Mouse (Mus musculus) thymus, adult 2 months (tissue): ENCODE measurements around the gene Amfr. TPM values are rescaled to one million over a fixed set of nuclear protein-coding genes. Genes with fewer than 3 reads are reported as not detected.

Experiments used
- DNase-seq: peaks from one replicate; pipeline ENCODE4 v3.0.0; 2021
- H3K27ac ChIP-seq: fragments of 200-500 bp; 2 replicates; pipeline ENCODE4 v1.5.1; 2012; ENCODE audit warnings: low read length, control low read depth; ENCODE audit not compliant: control insufficient read depth, insufficient read depth
- H3K27me3 ChIP-seq: fragments of 200-500 bp; 2 replicates; pipeline ENCODE4 v1.6.1; 2012; ENCODE audit warnings: mild to moderate bottlenecking, low read length, moderate library complexity, mixed read lengths; ENCODE audit not compliant: control insufficient read depth, insufficient read depth
- H3K36me3 ChIP-seq: fragments of 200-500 bp; 2 replicates; pipeline ENCODE4 v1.6.1; 2012; ENCODE audit warnings: mild to moderate bottlenecking, low read length, moderate library complexity; ENCODE audit not compliant: control insufficient read depth, insufficient read depth
- H3K4me1 ChIP-seq: fragments of 200-500 bp; replicated peaks from 2 replicates; pipeline ENCODE4 v1.6.1; 2012; ENCODE audit warnings: low read length; ENCODE audit not compliant: control insufficient read depth, insufficient read depth
- H3K4me3 ChIP-seq: fragments of 200-500 bp; 2 replicates; pipeline ENCODE4 v1.5.1; 2012; ENCODE audit warnings: mild to moderate bottlenecking, low read length, control low read depth, moderate library complexity; ENCODE audit not compliant: control insufficient read depth, insufficient read depth
- CTCF ChIP-seq: fragments of 200-500 bp; IDR thresholded peaks from 2 replicates; pipeline ENCODE4 v1.5.1; 2012; ENCODE audit warnings: mild to moderate bottlenecking, control low read depth, low read length, moderate library complexity, borderline replicate concordance; ENCODE audit not compliant: control insufficient read depth, poor library complexity, insufficient read depth; ENCODE audit errors: extremely low read depth
- POLR2A ChIP-seq: fragments of 200-500 bp; IDR thresholded peaks from 2 replicates; pipeline ENCODE4 v1.6.1; 2012; ENCODE audit warnings: mild to moderate bottlenecking, low read length, control low read depth, moderate library complexity; ENCODE audit not compliant: control insufficient read depth, poor library complexity, insufficient read depth; ENCODE audit errors: extremely low read depth
- WGBS: fragments of 180-500 bp; shearing (Covaris S2); methylation state at CpG from one replicate; pipeline ENCODE4 v1.1.7; 2018; 5-methylcytosine and 5-hydroxymethylcytosine counted together
- polyA plus RNA-seq: library from polyadenylated mRNA; depleted of rRNA; stranded (reverse); fragments of >200 nt; gene quantifications from 2 replicates; pipeline ENCODE4 v1.2.3, GENCODE M21; 2012

Amfr gene
- polyA plus RNA-seq, 1 experiment = 101 TPM

- Histone ChIP-seq H3K27me3 (no peaks in the 10 kb centered on the region), H3K4me3 (no peak overlapping the region), H3K27ac (no peak overlapping the region), H3K36me3 (peaks cover 43% of the 10 kb centered on the region), H3K4me1 (no peaks in the 10 kb centered on the region)
- DNase-seq = no peak
- 92% methylated on average over 14 of the region's 14 CpGs for WGBS
- TF ChIP-seq CTCF (no peak), POLR2A (no peak)
These were observed 39.5 kb downstream of the Amfr start for GRCm38 (mm10) chr8:93972971-93973734.

GRCm38 (mm10) chr8:93972211-93972610, 40.4 kb downstream of the Amfr start:
- no peak overlapping the region for H3K27ac ChIP-seq
- TF ChIP-seq POLR2A (no peak), CTCF (no peak)
- no peak overlapping the region for H3K4me3 ChIP-seq
- peaks cover 43% of the 10 kb centered on the region for H3K36me3 ChIP-seq
- no peaks in the 10 kb centered on the region for H3K4me1 ChIP-seq
- DNase-seq = no peak
- H3K27me3 ChIP-seq = no peaks in the 10 kb centered on the region
- WGBS = over 99% methylated on average over 5 of the region's 5 CpGs

- Histone ChIP-seq H3K4me3 (no peak overlapping the region), H3K36me3 (peaks cover 43% of the 10 kb centered on the region), H3K27ac (no peak overlapping the region), H3K27me3 (no peaks in the 10 kb centered on the region), H3K4me1 (no peaks in the 10 kb centered on the region)
- DNase-seq = no peak
- TF ChIP-seq CTCF (no peak), POLR2A (no peak)
- 94% methylated on average over 10 of the region's 10 CpGs for WGBS
These were observed 41.2 kb downstream of the Amfr start for GRCm38 (mm10) chr8:93971451-93971850.

GRCm38 (mm10) chr8:93969626-93970340, 42.9 kb downstream of the Amfr start:
- peaks cover 27% of the 10 kb centered on the region for H3K36me3 ChIP-seq
- no peak for DNase-seq
- no peaks in the 10 kb centered on the region for H3K27me3 ChIP-seq
- no peak overlapping the region for H3K27ac ChIP-seq
- H3K4me3 ChIP-seq = no peak overlapping the region
- no peak for TF ChIP-seq CTCF
- TF ChIP-seq POLR2A = no peak
- WGBS = 93% methylated on average over 7 of the region's 7 CpGs
- no peaks in the 10 kb centered on the region for H3K4me1 ChIP-seq

- no peak for TF ChIP-seq POLR2A
- no peak for TF ChIP-seq CTCF
- Histone ChIP-seq H3K4me1 (no peaks in the 10 kb centered on the region), H3K4me3 (no peak overlapping the region), H3K36me3 (peaks cover 12% of the 10 kb centered on the region), H3K27ac (no peak overlapping the region), H3K27me3 (no peaks in the 10 kb centered on the region)
- DNase-seq = no peak
- 92% methylated on average over 6 of the region's 6 CpGs for WGBS
These were observed 44.3 kb downstream of the Amfr start for GRCm38 (mm10) chr8:93968293-93968692.

GRCm38 (mm10) chr8:93960909-93961308, 51.7 kb downstream of the Amfr start:
- TF ChIP-seq POLR2A (no peak), CTCF (no peak)
- Histone ChIP-seq H3K36me3 (no peaks in the 10 kb centered on the region), H3K4me1 (no peaks in the 10 kb centered on the region), H3K27me3 (no peaks in the 10 kb centered on the region), H3K4me3 (no peak overlapping the region), H3K27ac (no peak overlapping the region)
- DNase-seq = no peak
- WGBS = 94% methylated on average over 6 of the region's 6 CpGs
